Mouse (Mus musculus): ENCODE results near the gene Gga3.

Gene Gga3

DNA sequence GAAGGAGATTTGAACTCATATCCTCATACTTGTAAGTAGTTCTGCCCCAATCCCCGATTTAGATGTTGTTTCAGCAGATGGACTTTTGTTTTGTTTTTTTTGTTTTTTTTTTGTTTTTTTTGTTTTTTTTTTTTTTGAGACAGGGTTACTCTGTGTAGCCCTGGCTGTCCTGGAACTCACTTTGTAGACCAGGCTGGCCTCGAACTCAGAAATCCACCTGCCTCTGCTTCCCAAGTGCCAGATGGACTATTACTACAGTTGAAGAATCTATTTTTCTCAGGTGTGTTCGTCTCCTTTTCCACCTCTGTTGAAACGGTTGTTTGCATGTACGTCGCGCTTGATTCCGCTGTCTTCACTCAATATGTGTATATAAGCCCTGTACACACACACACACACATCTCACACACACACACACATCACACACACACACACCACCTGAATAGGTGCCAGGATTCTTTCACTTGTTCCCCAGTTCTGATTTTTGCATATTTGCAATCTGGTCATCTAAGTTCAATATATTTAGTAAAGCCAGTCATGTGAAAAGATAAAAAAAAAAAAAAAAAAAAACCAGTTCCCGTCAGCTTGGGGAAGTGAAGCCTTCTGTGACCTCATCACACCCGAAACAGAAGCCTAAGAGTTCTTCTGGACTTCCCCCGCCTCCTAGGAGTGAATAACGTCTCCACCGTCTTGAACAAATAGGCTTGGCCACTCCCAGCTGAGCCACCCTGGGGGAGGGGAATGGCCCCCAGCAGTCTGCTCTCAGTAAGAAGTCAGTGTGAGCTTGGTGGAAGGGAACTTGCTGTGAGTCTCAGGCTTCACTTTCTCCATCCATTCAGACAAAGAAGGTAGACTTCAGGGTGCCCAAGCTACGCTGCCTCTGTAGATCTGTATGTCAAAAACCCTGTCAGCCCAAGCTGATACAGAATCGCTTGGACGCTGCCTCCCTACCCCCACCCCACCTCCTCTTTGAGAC lies 27.0 kb upstream of the Gga3 start:
- DNase-seq: peak; percentile 77

DNA sequence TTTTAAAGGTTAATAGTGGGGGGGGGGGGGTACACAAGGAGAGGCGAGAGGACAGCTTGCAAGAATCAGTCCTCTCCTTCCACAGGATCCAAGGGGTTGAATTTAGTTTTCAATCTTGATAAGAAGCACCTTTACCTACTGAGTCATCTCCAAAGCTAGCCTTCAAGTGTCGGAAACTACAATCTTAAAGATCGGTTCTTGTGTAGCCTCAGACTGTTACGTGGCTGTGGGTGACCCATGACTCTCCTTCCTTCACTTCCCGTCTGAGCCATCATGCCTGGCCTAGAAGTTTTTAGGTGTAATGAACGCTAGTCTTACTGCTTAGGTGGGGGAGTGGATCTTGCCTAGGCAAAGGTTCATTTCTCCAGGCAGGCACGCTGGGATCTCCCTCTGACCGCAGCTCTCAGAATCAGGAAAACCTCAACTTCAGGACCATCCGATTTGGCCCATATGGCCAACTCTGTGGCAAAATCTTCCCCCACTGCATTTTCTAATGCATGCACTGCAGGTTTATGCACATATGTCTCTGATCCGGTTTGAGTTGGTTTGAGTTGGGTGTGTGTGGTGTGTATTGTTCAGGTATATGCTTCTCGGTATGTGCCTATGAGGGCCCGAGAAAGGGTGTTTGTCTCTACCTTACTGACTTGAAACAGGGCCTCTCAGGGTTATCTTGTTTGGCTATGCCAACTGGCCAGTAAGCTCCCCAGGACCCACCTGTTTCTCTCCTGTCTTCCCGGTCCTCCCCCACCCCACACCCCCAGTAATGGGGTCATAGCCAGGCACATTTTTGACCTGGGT lies 26.1 kb upstream of the Gga3 start:
- no peak for DNase-seq

DNA sequence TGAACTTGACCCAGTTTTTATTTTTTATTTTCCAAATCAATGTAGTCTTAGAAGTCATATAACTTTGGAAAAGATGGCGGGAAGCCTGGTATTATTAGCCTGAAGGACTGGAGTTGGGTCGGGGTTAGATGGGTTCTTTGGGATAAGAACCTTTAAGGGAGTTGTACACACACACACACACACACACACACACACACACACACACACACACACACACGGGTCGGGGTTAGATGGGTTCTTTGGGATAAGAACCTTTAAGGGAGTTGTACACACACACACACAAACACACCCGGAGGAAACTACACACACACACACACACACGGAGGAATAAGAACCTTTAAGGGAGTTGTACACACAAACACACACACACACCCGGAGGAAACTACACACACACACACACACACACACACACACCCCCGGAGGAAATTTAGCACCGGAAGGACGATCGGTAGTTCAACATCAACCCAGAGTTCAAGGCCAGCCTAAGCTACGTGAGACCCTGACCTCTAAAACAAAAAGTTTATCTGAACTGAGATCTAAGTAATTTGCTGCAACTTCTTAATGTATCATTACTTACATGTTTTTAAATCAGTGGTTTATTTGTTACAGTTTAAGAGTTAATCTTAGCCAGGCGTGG lies 24.7 kb upstream of the Gga3 start:
- DNase-seq: no peak

DNA sequence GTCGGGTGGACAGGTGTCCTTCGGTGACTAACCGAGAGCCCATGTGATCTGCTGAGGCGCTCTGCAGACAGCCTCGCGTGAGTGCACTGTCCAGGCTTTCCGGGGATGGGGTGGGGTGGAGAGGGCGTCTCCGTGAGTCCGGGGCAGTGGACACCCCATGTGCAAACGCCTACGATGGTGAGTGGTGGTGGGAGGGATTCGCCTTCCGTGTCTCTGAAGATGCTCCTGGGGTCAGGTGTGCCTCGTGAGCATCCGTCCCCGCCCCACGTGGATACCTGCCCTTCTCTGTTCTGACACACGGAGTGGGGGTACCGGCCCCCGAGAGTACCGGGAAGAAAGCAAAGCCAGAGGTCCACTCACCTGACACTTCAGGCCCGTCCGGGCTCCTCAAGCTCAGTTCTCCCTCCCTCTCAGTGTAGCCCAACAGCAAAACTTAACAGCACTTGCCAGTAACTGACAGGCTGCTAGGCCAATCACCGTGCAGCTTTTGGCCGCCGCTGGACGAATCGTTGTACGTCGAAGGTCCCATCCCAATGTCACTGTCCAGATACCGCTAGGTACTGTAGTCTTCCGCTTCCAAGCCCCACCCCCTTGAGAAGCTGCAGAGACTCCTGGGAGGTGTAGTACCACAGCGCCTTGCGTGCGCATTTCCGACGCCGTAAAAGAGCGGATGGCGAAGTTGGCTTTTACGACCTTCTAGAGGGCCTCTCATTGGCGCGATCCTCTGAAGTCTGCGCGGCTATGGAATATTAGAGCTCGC lies 24.0 kb upstream of the Gga3 start, which contains the start of gene Slc25a19:
TSS of gene Slc25a19 (minus strand) at position 591 of the 760 bp plus-strand sequence.
- peak; percentile 100 for DNase-seq

DNA sequence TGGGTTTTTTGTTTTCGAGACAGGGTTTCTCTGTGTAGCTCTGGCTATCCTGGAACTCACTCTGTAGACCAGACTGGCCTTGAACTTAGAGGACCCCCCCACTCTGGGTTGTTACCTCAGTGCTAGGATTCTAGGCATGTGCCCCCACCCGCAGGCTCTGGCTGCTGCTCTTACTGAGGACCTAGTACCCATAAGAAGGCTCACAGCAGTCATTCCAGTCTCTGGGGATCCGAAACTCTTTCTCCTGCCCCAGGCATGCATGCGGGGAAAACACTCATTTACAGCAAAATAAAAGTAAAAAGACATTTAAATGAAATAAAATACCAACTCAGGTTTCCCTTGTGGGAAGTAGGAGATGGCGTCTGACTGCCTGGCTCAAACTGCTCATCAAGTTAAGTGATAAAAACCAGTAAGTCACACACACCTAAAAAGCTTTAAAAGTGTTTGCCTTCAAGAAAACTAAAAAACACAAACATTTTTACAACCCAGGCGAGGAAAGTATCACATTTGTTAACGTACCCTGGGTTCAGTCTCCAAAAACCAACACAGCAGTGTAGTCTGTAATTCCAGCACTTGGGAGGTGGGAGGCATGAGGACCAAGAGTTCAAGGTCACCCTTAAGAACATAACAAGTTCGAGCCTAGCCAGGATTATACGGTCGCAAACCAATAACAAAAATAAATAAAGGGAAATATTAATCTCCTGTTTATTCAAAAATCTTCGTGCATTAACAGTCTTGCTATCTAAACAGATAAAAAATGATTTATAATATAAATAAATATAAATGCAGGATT lies 23.2 kb upstream of the Gga3 start:
- DNase-seq: no peak

DNA sequence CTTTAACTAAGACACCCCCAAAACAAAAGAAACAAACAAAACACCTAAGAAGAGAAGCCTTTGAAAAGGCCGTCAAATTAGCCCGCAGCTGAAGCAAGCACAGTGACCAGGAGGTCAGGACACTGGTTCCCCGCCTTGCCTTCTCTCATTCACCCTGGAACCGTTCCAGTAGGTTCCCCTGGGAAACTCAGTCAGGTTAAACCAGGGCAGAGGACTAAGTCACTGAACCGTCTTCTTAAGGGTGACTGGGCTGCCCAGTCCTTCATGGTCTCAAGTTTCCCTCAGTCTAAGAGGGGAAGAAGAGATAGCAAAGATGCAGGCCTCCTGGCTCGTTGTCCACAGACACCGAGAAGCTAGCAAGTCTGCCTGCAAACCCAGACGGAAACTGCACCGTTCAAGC lies 22.0 kb upstream of the Gga3 start:
- DNase-seq: no peak

DNA sequence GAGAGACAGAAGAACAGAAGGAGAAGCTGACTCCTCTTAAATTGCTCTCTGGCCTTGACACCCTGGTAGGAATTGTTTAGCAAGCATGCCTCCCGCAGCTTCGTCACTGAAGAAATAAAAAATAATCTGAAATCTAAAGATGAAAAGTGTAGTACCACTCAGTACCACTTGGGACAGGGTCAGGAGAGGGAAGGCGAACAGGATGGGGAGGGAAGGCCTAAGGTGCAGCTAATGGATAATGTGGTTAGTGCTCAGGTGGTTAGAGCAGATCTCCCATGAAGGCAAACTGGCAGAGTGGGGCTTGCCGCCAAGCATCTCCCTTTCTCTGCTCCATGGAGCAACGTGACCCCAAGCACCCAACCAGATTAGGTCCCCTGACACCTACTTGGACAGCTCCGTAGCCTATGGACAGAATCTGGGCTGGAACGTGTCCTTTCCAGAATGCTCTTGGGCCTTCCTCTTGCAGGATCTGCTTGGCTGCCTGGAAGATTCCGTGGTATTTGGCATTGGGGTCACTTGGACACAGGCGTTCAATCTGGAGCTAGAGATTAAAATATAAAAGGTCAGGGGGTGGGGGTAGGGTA lies 19.7 kb upstream of the Gga3 start:
- no peak for DNase-seq

DNA sequence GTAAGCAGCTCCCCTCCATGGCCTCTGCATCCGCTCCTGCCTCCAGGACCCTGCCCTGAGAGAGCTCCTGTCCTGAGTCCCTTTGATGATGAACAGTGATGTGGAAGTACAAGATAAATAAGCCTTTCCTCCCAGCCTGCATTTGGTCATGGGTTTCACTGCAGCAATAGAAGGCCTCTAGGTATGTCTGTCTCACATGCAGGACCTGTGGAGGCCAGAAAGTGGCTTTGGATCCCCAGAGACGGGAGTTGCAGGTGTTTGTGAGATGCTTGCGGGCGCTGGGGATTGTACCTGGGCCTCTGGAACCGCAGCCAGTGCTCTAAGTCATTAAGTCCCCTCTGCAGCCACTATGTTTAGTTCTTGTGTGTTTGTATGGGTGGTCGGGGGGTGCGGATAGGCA lies 16.1 kb upstream of the Gga3 start:
- no peak for DNase-seq

DNA sequence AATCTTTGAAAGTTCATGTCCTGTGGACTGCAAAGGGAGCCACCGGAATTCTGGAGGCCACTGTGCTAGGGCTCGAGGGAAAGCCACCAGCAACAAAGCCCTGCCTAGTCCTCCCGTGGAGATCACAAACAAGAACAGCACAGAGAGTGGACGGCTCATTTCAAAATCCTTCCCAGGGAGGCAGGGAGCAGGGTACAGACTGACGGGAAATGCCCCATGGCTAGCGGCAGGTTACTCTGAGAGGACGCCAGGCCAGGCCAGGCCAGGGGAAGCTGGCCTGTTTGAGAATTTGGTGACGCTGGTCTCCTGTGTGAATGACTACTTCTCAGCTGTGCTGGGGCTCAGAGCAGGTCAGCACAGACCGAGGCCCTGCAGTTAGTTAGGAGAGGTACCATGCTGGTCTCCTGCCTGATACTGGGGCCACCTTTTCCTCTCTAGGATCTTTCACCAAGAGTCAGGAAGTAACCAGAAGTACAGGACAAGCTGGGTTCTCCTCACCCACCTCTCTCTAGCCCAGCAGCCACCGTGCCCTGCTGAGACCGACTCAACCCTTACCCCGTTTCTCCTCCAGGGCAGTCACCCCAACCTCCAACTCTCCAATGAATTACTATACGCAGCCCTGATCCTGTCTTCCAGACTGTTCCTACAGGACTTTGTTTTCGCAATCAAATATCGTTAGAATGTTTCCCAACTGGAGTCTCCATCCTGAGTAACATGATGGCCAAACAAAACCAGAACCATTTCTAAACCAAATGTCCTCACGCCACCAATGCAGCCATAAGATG lies 15.1 kb upstream of the Gga3 start:
- no peak for DNase-seq

DNA sequence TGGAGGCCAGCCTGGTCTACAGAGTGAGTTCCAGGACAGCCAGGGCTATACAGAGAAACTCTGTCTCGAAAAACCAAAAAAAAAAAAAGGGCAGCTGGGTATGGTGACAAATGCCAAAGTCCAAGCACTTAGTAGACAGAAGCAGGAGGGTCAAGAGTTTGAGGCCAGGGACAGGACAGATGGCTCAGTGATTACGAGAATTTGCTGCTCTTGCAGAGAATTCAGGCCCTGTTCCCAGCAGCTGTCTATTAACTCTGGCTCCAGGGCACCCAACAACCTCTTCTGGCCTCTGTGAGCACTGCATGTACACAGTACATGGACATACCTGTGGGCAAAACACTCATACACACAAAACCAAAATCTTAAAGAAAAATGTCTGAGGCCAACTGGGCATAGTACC lies 14.2 kb upstream of the Gga3 start:
- DNase-seq: no peak

DNA sequence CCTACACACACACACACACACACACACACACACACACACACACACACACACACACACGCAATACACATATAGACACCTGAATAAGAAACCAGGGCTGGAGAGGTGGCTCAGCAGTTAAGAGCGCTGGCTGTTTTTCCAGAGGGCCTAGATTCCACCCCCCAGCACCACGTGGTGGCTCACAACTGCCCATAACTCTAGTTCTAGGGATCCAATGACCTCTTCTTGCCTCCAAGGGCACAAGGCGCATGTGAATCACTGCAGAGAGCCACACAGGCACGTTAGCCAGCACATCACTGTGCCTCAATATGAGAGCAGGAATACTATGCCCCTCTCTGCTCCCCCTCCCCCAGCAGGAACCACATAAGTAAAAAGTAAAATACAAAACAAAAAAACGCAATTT lies 13.0 kb upstream of the Gga3 start:
- DNase-seq: no peak

DNA sequence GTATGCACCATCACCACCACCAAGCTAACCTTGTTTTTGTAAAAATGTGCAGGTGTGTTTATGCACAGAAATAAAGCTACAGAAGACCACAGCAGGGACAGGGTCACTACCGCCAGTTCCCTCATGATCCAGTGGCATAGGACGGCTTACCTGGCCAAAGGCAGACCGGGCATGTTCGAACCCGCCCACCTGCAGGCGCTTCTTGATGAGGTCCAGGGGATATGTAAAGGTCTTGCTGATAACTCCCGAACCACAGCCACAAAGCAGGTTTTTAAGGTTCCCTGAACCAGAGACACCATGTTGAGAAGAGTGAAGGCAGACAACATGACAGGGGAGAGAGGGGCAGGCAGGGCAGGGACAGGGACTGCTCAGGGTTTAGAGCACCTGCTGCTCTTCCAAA lies 12.5 kb upstream of the Gga3 start:
- DNase-seq: no peak

DNA sequence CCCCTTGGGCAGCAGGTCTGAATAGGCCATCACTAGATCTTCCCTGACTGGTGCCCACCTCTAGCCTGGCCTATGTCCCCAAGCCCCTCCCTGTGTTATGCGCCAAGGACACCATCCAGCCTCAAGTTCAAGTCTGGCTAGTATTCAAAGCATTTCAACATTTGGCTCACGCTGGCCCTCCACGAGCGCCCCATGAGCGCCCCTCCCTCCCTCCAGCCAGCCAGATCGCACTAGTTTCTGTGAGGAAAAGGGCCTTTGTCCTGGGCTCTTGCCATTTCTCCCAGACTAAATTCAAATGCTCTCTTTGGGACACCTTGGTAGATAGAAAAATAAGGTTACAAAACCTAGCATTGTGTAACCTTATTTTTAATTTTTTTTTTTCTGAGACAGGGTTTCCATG lies 12.0 kb upstream of the Gga3 start:
- no peak for DNase-seq

DNA sequence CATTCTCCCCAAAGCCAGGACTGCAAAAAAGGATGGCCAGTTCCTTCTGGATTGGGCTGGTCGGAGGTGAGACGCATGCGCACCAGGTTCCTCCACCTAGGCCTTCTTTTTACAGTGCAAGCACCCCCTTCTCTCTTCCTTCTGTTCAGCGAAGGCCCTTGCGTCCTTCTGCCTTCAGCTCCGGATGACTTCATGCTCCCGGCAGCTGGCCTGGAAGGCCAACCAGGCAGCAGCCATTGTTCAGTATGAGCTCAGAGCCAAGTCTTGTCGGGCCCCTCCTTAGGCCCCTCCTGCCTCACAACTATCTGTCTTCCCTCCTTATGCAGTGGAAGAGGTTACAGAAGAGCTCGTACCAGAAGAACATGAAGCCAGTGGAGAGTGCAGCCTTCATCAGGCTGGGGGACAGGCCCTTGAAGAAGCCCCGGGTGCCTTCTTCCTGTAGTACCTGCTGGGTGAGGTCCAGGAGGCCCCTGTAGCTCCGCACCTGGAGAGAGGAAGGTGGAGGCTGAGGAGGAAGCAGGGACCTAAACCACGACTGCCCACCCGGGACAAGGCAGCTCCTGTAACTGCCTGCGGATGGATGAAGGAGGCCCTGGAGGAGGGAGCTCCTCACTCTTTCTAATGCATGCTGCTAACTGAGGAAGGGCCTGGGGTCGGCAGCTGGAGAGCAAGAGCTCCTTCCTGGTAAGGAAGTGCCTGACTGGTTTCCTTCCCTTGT lies 11.4 kb upstream of the Gga3 start:
- no peak for DNase-seq

DNA sequence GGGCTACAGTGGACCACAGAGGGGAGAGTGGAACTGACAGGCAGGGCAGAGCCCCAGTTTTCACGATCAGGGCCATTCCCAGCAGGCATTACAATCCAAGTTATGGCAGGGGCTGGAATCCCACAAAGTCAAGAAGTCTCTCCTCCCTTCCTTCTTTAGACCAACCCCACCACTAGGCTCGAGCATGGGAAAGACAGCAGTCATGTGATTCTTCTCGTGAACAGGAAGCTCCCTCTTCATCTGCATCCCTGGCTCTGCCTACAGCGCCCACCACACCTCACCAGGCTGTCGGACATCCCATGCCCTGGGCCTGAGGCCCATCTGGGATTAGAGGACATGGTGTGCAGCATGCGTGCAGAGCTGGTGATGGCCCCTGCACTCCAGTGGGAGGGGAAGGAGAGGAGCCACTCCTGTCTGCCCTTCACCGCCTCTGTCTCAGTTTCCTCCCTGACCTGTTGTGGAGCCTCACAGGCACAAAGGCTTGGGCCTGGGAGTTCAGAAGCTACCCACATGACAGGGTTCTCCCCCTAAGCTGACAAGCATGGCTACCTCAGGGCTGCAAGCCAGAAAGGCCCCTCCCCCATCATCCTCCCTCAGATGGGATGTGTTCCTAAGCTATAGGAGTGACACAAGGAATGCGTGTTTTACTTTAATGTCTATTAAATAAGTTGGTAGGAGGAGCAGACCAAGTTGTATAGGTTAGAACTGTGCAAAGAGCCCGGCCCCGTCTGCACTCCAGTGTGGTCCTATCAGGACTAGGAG lies 10.7 kb upstream of the Gga3 start:
- DNase-seq: no peak

DNA sequence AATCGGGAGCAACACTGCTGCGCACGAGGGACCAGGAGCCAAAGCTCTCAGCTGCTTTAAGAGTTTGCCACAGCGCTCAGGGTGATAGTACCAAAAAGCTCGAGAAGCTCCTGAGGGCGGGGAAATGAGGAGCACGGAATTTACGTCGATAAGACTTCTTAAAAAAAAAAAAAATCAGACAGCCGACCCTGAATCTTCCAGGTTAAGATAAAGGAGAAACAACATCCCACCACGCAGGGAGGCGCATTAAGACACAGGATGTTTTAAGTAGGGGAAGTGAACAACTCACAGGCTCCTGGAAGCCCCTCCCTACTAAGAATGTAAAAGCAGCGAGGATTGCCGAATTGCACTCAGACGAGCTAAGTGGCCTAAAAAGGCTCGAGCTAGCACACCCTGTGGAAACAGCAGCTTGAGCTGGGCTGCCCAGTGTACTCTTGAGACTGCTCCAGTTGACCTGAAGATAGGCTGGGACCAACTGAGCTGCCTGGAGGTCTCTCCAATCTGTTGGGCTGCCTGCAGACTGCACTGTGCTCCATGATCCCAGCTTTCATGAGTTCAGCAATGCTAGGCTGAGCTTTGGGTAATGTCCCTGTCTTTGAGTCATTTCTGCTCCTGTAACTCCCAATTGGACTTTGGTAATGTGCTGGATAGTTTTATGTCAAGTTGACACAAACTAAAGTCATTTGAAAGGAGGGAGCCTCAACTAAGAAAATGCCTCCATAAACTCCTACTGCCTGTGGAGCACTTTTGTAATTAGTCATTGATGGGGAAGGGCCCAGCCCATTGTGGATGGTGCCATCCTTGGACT lies 9.5 kb upstream of the Gga3 start:
- peak; percentile 62 for DNase-seq

DNA sequence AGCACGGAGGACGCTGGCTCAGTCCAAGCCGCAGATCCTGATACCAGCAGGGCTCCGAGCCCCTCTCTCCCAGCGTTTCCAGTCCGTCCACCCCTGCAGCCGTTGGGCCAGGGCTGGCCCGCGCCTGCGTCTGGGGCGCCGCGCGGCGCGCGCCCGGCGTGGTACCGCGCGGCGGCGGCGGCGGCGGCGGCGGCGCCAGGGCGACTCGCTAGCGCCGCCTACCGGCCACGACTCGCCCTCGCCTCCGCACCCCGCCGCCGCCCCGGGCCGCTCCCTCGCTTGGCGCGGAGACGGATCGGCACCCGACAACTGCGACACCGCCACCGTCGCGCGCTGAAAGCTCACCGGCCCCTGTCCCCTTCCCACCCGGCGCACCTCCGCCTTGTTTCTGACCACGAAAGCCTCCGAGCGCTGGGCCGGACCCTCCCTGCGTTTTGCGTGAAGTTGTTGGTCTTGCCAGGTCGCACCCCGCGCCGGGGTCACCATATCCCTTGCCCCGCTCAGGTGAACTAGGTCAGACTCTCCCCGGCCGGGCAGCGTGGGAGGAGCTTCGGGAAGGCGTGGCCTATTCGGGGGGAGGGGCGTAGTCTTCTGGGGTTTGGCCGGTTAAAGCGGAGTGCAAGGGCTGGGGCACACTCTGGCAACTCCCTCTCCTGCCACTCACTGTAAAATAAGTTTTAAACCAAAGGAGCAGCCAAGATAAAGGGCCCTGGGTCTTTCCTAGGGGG lies 8.7 kb upstream of the Gga3 start, which contains the start of gene Mif4gd:
TSS of gene Mif4gd (minus strand) at position 560 of the 728 bp plus-strand sequence.
- peak; percentile 96 for DNase-seq

Measured in lung, postnatal 10 days (tissue).